Mouse (Mus musculus) neural tube, embryonic 13.5 days (tissue): ENCODE results near the gene Best1. TPM values are rescaled to one million over a fixed set of nuclear protein-coding genes. Genes with fewer than 3 reads are reported as not detected.

ENCODE experiments used
- polyA plus RNA-seq: library from polyadenylated mRNA; unstranded; fragments of >200 nt; fragmentation: Nextera tagmentation; extraction: Ambion mirVana; gene quantifications from 2 replicates; pipeline ENCODE4 v1.2.1, GENCODE M21; 2015

Gene Best1
- polyA plus RNA-seq, 1 experiment from 2014 or later: 1.5 TPM

Other genes starting within 250 kb of the Best1 start
- not detected in 2 replicates for gene Scgb2a2, start 154.1 kb downstream of the Best1 start, polyA plus RNA-seq
- gene Incenp, start 102.1 kb downstream of the Best1 start, polyA plus RNA-seq: 26.2 and 38.2 TPM in 2 replicates
- 1,616 and 1,651 TPM in 2 replicates for gene Fth1, start 21.0 kb downstream of the Best1 start, polyA plus RNA-seq
- gene Rab3il1, start within 50 bp of the Best1 start, polyA plus RNA-seq: 25.2 and 26.2 TPM in 2 replicates
- 18.8 and 19.1 TPM in 2 replicates for gene Fads3, start 39.9 kb upstream of the Best1 start, polyA plus RNA-seq
- 113 and 114 TPM in 2 replicates for gene Fads2, start 100.1 kb upstream of the Best1 start, polyA plus RNA-seq
- gene Fads1, start 181.3 kb upstream of the Best1 start, polyA plus RNA-seq: 146 and 151 TPM in 2 replicates
- 347 and 404 TPM in 2 replicates for gene Tmem258, start 202.4 kb upstream of the Best1 start, polyA plus RNA-seq
- gene Fen1, start 202.5 kb upstream of the Best1 start, polyA plus RNA-seq: 31.6 and 33.4 TPM in 2 replicates
- 0.67 and 0.69 TPM in 2 replicates for gene Myrf, start 239.1 kb upstream of the Best1 start, polyA plus RNA-seq